Mouse (Mus musculus) lung, postnatal 4 days (tissue): Measurements from ENCODE around the gene Aurka.

Source experiments
- DNase-seq, 2 experiments: peaks; one replicate each; pipeline ENCODE4 v3.0.0; 2021

Aurka gene

DNA sequence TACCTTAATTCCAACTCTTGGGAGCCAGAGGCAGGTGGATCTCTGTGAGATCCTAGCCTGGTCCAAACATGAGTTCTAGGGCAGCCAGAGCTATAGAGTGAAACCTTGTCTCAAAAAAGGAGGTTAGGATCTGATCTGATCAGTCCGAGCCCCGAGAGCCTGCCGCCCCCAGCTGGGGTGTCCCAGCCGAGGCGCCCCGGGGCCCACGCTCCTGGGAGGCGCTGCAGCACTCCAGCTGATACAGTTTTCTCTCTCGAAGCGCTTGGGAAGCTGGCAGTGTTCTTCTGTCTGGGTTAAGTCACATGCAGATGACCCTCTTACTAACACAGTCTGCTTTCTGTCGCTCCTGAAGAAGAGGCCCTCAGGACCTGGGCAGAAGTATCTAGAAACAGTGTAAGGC is 11.0 kb upstream of the Aurka start:
- no peak for DNase-seq

DNA sequence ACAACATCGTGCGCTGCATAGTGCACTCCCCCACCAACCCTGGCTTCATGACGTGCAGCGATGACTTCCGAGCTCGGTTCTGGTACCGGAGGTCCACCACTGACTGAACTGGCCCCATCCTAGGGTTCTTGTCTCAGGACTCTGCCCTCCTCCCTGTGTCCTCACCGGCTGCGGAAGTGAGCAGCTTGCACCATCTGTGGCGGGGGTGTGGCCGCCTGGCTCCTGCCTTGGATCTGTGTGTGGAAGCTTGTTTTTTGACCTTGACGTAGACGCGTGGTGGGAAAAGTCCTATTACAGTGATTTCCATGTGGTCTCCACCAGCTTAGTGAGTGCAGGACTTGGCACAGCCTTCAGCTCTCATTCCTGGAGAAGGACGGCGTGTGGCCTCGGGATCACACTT is 10.2 kb upstream of the Aurka start:
- DNase-seq, result no peak

DNA sequence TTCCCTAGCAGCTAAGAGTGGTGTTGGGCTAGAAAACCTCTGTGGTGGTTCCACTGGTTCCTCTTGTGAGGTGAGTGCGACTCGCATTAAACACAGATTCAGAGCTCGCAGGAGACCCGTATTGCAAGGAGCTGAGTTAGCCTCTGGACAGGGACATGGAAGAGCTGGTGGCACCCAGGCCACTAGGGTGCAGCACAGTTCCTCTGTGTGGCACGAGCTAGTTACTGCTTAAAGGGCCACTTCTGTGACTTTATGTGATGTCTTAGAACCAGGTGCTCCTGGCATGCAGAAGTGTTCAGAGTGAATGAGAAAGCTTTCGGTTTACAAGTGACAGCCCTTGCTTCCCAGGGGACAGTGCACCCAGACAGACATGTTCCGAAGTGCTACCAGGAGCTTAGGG is 8.0 kb upstream of the Aurka start:
- DNase-seq, result peak; percentile 63 to 64

DNA sequence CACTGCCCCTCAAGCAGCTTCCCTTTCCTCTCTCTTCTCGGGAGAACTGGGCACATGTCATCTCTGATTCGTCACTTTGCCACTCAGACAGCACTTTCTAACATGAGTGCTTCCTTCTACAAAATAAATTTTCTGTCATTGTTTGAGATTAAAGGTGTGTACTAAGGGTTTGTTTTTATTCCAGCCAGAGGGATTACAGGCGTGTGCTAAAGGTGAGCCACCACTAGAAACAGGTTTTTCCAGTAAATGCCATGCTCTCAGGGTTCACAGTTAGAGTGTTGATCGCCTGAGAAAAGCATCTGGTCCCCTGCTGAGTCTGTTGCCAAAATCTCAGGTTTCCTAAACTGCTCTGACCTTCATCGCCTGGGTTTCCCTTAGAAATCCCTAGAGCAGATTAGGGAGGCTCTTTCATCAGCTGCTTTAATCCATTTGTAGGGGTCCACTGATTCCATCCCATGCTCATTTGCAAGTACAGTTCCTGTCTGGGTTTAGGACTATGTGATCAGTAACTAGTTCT is 6.7 kb upstream of the Aurka start:
- DNase-seq, result no peak

DNA sequence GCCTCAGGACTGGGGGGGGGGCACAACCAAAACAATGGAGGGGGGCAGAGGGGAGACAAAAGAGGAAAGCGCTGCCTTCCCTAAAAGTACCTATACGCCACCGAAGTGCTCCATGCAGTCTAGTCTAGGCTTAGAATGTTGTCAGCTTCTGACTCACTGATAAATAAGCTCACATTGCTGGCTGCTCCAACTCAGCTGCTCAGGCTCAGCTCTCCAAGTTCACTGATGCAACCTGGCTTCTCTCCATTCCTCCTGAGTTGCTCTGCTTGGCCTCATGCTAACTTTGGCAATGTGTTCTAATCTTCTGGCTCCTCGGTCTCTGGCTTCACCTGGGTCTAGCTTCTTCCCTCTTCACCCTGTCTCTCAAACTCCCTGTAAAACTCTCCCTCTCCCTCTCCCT is 6.2 kb upstream of the Aurka start:
- no peak for DNase-seq

DNA sequence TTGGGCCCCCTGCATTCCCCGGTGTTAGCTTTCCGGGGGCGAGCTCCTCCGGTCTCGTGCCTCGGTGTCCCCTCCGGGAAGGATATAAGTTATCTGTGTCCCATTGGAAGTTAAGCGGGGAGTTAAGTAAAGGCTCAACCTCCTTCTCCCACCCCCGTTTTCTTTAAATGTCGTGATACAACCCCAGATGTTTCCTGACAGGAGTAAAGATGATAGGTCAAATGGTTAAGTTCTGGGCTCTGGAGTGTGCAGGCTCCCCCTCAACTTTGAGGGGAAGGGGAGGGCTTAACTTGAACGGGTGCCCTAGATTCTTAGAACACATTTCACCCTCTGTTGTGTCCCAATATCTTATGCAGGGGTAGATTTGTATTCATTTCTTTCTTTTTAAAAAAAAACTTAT is 923 bp upstream of the Aurka start:
- no peak for DNase-seq

DNA sequence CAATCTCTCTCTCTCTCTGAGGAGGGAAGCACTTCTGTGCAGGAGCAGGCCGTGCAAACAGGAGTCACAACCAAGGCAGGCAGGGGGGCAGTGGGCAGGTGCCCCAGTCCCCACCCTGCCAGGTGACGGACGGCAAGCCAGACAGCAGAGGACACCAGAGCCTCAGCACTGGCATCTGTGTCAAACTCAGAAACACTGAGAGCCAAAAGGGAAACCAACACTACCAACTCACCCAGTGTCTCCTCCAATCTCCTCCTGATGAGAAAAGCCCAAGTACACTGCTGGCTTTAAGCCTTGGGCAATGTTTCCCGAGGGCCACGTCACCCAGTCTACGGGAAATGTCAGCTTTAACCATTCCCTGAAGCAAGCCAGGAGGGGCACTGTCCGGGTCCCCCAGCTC is 7.2 kb downstream of the Aurka start:
- DNase-seq, result no peak

DNA sequence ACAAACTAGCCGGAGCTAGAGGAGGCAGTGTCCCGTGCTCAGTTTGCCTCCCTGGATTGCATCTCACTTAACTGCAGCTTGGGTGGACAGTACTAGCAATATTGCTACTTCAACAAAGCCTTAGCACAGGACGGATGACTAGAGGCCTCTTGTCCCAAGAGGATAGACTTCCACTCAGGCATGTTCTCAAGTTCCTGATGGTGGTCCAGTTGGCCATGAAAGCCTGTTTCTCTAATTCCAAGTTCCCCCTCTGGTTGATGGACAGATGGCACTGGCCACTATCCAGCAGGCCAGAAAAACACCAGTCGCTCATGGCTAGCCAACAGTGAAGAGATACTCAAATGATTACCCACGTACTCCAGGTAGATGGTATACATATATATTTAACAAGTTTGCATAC is 14.5 kb downstream of the Aurka start:
- no peak for DNase-seq

DNA sequence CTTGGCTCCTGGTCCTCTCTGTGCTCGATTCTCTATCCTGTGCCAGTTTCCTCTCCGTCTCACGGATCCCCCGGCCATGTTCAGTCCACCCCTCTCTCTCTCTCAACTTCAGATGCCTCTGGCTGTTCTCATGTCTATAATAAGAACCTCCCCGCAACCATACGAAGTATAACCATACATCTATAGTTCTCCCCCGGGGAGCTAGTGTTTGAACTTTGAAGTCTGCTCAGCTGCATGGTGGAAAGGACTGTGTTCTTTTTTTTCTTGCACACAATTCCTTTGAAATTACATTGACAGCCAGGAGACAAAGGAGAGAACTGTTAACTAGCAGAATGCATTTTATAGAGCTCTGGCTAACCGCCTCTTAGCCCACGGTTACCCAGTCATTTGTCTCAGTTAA is 15.6 kb downstream of the Aurka start:
- DNase-seq, result no peak

DNA sequence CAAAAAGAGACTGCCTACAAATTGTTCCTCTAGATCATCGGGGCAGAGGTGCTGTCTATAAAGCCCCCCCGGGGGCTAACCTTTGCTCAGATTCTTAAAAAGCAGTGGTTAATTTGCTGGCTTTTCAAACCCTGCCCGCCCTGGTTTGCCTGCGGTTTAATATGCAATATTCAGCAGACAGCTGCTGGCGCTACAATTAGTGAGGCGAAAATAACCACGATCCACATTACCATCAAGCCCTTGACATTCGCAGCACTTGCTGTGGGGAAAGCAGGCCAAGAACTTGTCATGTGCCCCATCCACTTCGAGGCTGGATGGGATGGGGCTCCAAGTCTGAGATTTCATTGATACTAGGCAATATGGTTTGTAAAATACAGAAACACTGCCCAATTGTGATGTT is 17.1 kb downstream of the Aurka start:
- no peak for DNase-seq

DNA sequence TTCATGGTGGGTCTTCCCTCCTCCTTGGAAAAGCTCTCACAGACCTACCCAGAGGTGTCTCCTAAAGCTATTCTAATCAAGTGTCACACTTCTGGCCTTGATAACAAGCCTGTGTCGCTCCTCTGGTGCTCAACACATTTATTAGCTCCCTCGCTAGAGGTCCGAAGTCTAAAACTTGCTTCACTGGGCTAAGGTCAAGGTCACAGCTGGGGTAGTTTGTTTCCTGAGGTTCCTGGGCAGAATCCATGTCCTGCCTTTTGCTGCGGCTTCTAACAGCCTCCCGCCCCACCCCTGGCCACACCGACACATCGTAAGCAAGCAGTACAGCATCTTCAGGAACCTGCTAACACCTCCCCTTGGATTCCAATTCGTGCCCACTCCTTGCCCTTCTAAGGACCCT is 19.6 kb downstream of the Aurka start:
- DNase-seq, result no peak

DNA sequence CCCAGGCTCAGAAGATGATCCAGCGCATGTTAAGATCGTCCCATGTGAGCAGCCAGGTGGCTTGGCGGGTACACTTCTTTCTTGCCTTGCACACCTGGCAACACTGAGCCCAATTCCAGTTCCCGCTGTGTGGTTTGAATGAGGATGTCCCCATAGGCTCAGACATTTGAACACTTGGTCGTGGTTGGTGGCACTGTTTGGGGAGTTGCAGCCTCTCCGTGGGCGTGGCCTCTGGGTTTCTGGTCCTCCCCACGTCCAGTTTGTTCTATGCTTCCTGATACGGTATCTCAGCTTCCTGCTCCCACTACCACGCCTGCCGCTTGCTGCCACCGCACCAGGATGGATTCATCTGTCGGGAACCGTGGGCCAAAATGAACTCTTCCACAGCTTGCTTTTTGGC is 20.6 kb downstream of the Aurka start:
- no peak for DNase-seq

DNA sequence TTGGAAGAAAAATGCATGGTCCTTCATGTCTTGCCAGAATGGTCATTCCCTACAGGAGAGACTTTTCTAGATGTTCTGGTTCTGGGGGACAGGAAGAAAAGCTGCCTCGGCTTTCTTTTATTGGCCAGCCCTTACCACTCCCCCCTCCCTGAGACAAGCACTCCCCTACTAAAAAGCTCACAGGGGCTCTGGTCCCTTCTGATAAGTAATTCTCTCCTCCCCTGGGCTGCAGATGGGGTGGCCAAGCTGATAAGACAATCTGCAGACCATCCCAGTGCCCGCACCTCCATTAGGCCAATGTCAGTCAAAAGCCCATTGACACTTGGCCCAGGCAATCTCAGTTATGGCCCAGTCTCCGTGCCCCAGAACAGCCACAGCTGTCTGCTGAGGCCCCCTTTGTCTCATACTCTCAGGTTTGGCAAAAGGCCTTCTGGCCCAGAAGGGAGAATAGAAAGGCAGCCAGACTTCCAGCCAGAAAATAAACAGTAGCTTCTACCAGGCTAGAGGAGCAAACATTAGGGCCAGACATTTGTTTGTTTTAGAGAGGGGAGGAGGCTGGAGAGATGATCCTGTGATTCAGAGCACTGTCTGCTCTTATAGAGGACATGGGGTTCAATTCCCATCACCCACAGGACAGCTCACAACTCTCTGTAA is 21.9 kb downstream of the Aurka start:
- peak; percentile 66 to 80 for DNase-seq

DNA sequence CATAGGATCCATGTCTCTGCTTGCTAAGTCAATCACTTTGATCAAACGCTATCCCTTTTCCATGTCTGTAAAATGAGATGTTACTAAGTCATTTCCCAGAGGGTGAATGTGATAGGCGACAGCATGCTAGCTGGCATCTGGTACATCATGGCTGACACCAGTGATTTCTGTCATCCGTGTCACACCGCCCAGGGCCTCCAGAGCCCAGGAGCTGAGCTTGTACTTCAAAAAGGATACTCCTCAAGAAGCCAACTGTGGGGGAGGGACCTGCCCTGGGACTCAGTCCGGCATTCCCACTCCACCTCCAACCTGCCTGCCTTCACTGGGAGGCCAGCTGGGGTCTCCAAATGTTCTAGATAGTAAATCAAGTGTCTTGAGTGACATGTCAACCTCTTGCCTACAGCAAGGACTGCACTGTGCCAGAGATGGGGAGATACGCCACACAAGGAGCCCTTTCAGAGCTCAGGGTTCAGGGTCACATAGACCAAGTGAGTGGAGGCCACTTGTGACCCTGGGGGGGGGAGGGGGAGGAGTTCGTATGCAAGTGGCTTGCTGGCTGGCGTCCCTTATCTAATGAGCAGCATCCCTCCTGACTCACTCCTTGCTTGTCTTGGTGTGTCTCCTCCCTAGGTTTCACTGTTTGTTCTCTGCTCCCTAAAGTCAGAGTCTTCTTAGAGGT is 23.3 kb downstream of the Aurka start:
- peak; percentile 15 to 52 for DNase-seq

DNA sequence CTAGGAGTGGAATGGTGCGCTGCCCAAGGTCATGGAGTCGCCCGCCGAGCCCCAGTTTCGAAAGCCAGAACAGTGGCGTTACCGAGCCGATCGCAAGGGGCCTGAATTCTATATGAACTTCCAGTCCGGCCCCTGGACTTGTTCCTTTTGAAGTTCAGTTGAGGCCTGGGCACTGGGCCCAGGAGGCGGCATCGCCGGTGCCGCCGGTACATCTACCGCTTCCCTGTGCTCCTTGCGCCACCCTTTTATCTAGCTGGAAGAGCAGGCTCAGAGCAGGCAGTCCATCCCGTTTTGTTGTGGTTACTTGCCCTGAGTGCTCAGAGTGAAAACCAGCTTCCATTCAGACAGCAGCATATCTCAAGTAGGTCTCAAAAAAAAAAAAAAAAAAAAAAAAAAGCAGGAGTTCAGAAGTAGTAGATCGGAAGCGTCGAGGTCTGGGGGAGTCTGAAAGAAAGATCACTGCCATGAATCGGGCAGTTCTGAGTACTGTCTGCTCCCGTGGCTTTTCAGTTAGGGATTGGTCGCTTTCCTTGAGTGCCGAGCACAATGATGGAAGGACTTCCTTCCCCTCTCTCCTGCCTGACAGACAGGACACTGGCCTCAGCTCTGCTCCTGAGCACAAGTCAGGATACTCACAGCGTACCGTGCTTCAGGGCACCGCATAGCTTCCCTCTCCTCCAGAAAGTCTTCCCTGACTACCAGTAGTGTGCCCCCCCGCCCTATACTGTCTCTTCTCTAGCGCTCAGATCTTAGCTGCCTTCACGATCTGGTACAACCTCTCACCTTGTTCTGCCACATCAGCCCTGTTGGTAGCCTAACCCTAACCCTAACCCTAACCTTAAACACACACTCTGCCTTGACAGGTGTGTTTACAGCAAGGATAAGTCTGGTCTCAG is 24.1 kb downstream of the Aurka start:
- DNase-seq, result peak; percentile 48 to 64

DNA sequence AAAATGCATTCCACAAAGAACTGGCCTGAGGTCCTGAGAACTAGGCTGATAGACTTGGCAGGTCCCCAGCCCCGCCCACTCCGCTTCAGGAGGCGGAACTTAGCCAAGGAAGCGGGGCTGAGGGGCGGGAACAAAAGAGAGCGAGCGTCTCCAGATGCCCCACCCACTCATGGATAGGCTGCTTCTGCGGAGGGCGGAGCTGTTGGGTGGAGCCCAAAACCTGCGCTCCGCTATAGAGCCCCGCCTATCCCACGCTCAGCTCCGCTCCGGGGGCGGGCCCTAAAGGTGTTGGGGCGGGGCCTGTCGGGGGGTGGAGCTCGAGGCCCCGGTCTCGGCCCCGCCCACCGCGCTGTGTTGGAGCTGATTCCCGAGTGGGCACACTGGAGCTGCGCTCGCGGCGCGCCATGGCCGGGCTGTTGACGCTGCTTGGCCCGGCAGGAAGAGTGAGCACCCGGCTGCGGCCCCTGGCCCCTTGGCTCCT is 25.0 kb downstream of the Aurka start, which contains the start of gene Fam210b:
Gene Fam210b (plus strand): TSS at position 308 of the 481 bp plus-strand sequence.
- peak; percentile 97 to 98 for DNase-seq

DNA sequence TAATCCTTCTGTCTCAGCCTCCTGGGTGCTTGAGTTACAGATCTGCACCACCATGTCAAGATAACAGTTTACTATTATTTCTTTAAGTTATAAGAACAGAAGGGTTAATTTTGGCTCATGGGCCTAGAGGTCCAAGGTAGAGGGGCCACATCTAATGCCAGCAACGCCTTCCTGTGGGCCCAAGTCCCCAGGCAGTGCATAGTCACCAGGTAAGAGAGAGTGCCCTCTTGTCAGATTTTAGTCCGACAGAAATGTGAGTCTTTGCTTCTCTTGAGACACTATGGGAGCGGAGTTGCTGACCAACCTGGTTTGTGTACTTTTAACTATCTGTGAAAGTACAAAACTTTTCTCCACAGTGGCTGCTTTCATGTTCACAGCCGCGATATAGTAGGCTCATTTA is 25.7 kb downstream of the Aurka start:
- DNase-seq, result no peak

DNA sequence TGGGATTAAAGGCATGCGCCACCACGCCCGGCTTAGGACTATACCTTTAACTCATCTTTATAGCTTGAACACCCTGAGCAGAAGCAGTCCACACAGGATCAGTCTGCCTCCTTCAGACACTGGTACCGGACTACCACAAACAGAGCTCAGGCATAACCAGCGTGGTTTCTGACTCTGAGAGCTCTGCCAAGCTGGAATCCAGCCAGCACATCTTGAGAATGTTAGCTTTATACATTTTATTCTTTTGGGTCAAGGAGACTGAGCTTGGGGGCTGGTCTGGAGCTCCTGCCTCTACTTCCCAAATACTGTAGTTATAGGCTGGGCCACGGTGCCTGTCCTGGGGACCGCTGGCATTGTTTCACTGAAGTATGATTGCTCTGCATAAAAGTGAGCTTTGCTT is 26.6 kb downstream of the Aurka start:
- DNase-seq, result no peak

DNA sequence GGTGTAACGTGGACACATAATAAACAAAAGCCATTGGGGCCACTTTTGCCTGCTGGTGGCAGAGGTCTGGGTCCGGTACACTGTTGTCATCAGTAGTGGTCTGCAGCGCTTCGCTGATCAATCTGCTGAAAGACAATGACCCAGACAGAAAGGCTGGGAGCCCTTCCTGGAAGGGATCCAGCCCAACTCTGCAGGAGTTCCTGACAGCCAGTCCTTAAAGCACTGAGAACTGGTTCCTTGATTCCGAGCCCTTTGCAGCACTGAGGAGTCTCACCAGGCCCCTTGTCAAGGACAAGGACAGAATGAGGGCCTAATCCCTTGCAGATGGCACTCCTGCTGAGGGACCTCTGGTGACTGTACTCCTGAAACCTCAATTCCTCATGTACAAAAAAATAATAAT is 28.7 kb downstream of the Aurka start:
- no peak for DNase-seq

DNA sequence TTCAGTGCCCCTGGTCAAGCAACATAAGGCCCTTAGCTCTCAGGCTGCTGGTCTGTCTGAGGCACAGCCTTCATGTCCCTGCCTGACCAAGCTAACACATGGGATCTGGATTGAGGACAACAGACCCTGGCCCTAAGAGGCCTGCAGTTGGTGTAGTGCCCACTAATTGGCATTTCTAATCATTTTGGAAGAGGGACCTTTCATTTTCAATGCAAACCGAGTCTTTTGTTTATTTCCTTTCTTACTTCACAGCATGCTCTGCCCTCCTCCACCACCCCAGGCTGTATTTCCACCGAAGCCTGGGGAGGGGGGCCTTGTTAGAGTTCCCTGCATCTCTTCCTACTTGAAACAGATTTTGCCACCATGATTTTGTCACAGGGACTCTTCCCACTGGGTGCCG is 29.4 kb downstream of the Aurka start:
- no peak for DNase-seq

DNA sequence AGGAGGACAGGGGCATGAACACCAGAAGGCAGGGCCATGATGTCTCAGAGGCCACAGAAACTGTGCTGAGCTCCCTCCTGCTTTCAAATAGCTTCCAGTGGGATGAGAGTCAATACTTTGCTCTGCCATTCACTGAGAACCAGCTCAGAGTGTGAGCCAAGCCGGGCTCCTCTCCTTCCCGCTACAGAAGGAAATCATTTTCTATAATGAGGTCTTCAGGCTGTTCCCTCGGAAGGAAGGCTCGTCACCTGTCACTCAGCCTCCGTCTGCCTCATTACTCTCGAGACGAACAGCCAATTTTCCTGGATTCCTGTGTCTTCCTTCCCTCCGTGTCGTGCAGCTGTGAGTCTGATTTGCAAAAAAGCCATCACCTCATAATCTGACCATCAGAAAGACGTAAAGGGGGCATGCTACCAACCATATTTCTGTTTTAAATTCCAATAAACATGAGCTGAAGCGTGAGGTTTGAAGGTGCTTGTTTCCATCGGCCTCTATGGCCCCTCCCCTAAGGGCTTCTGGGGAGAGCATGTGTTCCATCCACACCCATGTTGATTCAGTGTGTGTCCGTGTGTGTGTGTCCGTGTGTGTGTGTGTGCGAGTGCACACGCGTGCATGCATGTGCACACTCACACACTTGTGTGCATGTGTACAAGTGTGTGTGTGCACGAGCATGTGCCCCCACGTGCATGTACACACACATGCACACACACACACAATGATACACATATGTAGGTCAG is 32.0 kb downstream of the Aurka start:
- no peak for DNase-seq

DNA sequence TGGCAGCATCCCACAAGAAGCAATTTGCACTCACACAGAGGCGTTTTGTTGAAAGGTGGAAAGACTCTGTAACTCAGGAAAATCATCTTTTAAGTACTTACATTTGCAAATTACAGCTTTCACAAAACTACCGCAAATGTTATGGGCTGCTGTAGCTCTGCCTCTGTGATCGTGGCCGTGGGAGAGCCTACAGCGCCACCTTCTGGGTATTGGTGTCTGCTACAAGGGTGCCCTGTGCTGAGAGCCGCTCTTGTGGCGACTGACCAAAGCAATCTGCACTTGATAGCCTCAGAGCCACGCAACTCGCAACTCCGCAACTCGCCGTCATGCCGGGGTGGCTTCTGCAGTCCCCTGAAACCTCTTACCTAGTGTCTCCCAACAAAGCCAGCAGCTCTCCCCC is 41.2 kb downstream of the Aurka start:
- peak; percentile 42 to 56 for DNase-seq

DNA sequence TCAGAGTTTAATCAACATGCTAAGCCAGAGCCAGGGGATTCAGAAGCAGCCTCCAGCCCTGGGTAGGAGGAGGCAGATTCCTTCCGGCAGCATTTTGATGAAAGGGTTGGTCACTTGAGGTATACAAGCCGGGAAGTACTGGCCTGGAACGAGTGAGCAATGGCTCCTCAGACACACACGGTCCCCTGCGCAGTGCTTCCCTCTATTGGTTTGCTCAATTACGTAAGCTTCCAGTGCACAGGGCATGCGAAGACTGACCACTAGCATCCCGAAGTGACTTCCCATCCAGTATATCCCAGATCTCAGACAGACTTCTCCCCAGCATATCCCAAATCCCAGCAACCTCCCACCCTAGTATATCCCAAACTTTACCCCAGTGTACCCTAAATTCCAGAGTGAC is 42.1 kb downstream of the Aurka start:
- no peak for DNase-seq
